Mouse (Mus musculus) intestine, embryonic 14.5 days (tissue): ENCODE data around the gene S100a10. TPM values are rescaled to one million over a fixed set of nuclear protein-coding genes. Genes with fewer than 3 reads are reported as not detected.
"Not testable (repeated sequence)": the region's sequence is repeated elsewhere in the genome, so short reads cannot be mapped to it uniquely, and the experiment has no call there.

Experiments
- ATAC-seq: fragments of 200-750 bp; cut with Nextera tagmentation; replicated peaks from 2 replicates; pipeline ENCODE4 v1.8.0; 2017; ENCODE audit warnings: low read depth, moderate number of reproducible peaks, moderate TSS enrichment, moderate library complexity; ENCODE audit not compliant: low FRiP score, low TSS enrichment
- DNase-seq: peaks from one replicate; pipeline ENCODE4 v3.0.0-alpha.2; 2018; ENCODE audit warnings: low spot score
- H3K27ac ChIP-seq: fragments of 300-500 bp; sonication (generic); 2 replicates; pipeline ENCODE4 v1.5.1; 2014; ENCODE audit warnings: low read depth, mild to moderate bottlenecking, control low read depth
- H3K27me3 ChIP-seq: fragments of 300-500 bp; sonication (generic); replicated peaks from 2 replicates; pipeline ENCODE4 v1.6.1; 2014; ENCODE audit warnings: low read length, control low read depth; ENCODE audit not compliant: control insufficient read depth, insufficient read depth
- H3K36me3 ChIP-seq: fragments of 300-500 bp; sonication (generic); 2 replicates; pipeline ENCODE4 v1.6.1; 2014; ENCODE audit warnings: low read length, control low read depth; ENCODE audit not compliant: control insufficient read depth, insufficient read depth
- H3K4me1 ChIP-seq: fragments of 300-500 bp; sonication (generic); replicated peaks from 2 replicates; pipeline ENCODE4 v1.6.1; 2014; ENCODE audit warnings: low read length, control low read depth, mixed read lengths; ENCODE audit not compliant: control insufficient read depth, insufficient read depth
- H3K4me2 ChIP-seq: fragments of 300-500 bp; sonication (generic); 2 replicates; pipeline ENCODE4 v1.6.1; 2014; ENCODE audit warnings: low read length
- H3K4me3 ChIP-seq: fragments of 300-500 bp; sonication (generic); 2 replicates; pipeline ENCODE4 v1.5.1; 2014; ENCODE audit warnings: low read depth, low read length, control low read depth, mixed read lengths
- H3K9ac ChIP-seq: fragments of 300-500 bp; sonication (generic); 2 replicates; pipeline ENCODE4 v1.6.1; 2014; ENCODE audit warnings: mild to moderate bottlenecking, low read length
- H3K9me3 ChIP-seq: fragments of 300-500 bp; sonication (generic); 2 replicates; pipeline ENCODE4 v1.6.1; 2016; ENCODE audit warnings: low read length, control low read depth; ENCODE audit not compliant: control insufficient read depth
- WGBS: fragments of 180-500 bp; shearing (Covaris S2); extraction: QIAGEN DNeasy Blood & Tissue Kit; methylation state at CpG from one replicate; pipeline ENCODE4 v1.1.7; 2014; 5-methylcytosine and 5-hydroxymethylcytosine counted together
- polyA plus RNA-seq: library from polyadenylated mRNA; unstranded; fragments of >200 nt; fragmentation: Nextera tagmentation; extraction: Ambion mirVana; gene quantifications from 2 replicates; pipeline ENCODE4 v1.2.1, GENCODE M21; 2014

S100a10 gene
- polyA plus RNA-seq, 1 experiment from 2014 or later, result 519 TPM

DNA sequence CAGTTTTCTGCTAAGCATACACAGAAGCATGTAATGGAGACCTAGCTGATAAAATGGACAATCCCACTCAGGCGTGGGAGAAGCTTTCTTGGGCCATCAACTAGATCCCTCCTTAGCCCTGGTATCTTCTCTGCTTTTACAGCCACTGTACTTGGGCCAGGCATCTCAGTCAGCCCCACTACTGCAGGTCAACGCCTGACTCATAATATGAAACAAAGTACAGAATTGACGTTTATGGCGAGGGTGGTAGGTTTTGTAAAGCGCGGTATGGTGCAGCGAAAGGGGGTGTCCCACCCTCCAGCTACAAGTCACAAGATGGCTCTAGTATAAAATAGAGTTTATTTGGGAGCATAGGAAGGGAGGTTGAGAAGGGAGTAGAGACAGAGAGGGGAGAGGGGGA lies 43.1 kb downstream of the S100a10 start:
- Histone ChIP-seq H3K4me2 (no peak overlapping the region), H3K4me1 (peaks cover 16% of the 10 kb centered on the region), H3K9ac (no peak overlapping the region), H3K27ac (peak overlapping the region; percentile 82; the same call in 1 of the 2 replicates), H3K4me3 (no peak overlapping the region), H3K9me3 (no peaks in the 10 kb centered on the region), H3K36me3 (no peaks in the 10 kb centered on the region), H3K27me3 (no peaks in the 10 kb centered on the region)
- ATAC-seq (no peak), DNase-seq (no peak)
- 80% methylated on average over 7 of the region's 7 CpGs for whole genome bisulfite sequencing

GRCm38 (mm10) chr3:93600206-93600605 lies 45.3 kb downstream of the S100a10 start:
- Histone ChIP-seq H3K4me3 (no peak overlapping the region), H3K27ac (no peak overlapping the region), H3K9me3 (no peaks in the 10 kb centered on the region), H3K27me3 (no peaks in the 10 kb centered on the region), H3K36me3 (no peaks in the 10 kb centered on the region), H3K9ac (no peak overlapping the region), H3K4me2 (no peak overlapping the region), H3K4me1 (peaks cover 16% of the 10 kb centered on the region)
- ATAC-seq, result no peak
- DNase-seq, result no peak
- WGBS, result 83% methylated on average over 2 of the region's 2 CpGs

DNA sequence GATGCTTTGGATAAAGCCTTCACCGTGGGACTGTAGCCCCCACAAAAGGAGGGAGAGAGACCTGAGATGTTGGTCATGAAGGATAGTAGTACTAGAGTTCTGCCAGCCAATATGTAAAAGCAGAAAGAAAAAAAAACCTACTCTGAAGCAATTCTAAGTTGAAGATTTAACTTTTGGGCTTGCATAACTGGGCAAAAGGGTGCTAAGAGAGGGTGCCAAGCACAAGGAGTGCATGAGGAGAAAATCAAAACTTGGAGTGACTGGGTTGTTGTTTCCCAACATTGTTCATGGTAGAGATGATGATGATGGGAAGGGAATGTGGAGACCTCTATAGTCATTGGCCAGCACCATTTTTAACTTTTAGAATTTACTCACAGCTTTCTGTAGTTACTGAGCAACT lies 47.0 kb downstream of the S100a10 start:
- no peak overlapping the region for H3K27ac ChIP-seq
- H3K27me3 ChIP-seq, result no peaks in the 10 kb centered on the region
- H3K4me3 ChIP-seq, result no peak overlapping the region
- ATAC-seq, result no peak
- H3K9me3 ChIP-seq, result no peaks in the 10 kb centered on the region
- DNase-seq, result no peak
- WGBS, result 82% methylated on average over 1 of the region's 1 CpGs
- no peaks in the 10 kb centered on the region for H3K36me3 ChIP-seq
- no peak overlapping the region for H3K9ac ChIP-seq
- peaks cover 8% of the 10 kb centered on the region for H3K4me1 ChIP-seq
- H3K4me2 ChIP-seq, result no peak overlapping the region

DNA sequence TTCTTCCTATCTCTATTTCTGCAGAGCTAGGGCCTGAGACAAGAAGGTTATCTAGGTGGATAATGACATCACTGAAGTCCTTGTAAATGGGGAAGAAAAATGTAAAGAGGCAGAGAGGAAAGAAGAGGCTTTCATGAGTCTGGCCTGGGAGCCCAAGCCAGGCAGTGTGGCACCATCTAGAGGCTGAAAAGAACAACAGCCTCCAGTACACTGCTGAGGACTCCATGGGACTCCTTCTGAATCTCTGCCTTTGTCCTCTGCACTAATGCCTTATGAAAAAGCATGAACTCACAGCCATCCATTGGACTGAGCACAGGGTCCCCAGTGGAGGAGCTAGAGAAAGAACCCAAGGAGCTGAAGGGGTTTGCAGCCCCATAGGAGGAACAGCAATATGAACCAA lies 54.1 kb downstream of the S100a10 start:
- not testable (repeated sequence) for DNase-seq, H3K27me3 ChIP-seq, H3K36me3 ChIP-seq, H3K4me2 ChIP-seq, H3K27ac ChIP-seq, H3K9ac ChIP-seq, H3K4me1 ChIP-seq, H3K4me3 ChIP-seq, H3K9me3 ChIP-seq
- ATAC-seq, result 0 out of 2 replicates have a peak, but pooled peaks have one; percentile 47

Other genes starting within 250 kb of the S100a10 start
- gene Hrnr, start 235.3 kb upstream of the S100a10 start, polyA plus RNA-seq, result not detected in 2 replicates
- not detected in 2 replicates for gene Rptn, start 161.4 kb upstream of the S100a10 start, polyA plus RNA-seq
- gene Tchh, start 112.8 kb upstream of the S100a10 start, polyA plus RNA-seq, result 0.97 and 1.4 TPM in 2 replicates
- gene Tchhl1, start 86.3 kb upstream of the S100a10 start, polyA plus RNA-seq, result not detected in 2 replicates
- 946 TPM in 2 replicates for gene S100a11, start 34.6 kb upstream of the S100a10 start, polyA plus RNA-seq
- gene Tdpoz2, start 97.6 kb downstream of the S100a10 start, polyA plus RNA-seq, result not detected in 2 replicates
- gene Tdpoz1, start 121.2 kb downstream of the S100a10 start, polyA plus RNA-seq, result not detected in 2 replicates
- gene Gm37596, start 138.0 kb downstream of the S100a10 start, polyA plus RNA-seq, result not detected in 2 replicates
- gene Gm5773, start 217.9 kb downstream of the S100a10 start, polyA plus RNA-seq, result not detected in 2 replicates
- not detected in 2 replicates for gene Tdpoz4, start 241.3 kb downstream of the S100a10 start, polyA plus RNA-seq